Mouse (Mus musculus) CH12.LX (cell line): ENCODE measurements around the gene B3gnt5. TPM values are rescaled to one million over a fixed set of nuclear protein-coding genes. Genes with fewer than 3 reads are reported as not detected.
"Not testable (repeated sequence)": the region's sequence is repeated elsewhere in the genome, so short reads cannot be mapped to it uniquely, and the experiment has no call there.

ENCODE experiments used
- DNase-seq: peaks from one replicate; pipeline ENCODE4 v3.0.0-alpha.2; 2013; ENCODE audit errors: extremely low read depth
- H3K27ac ChIP-seq: 2 replicates; pipeline ENCODE4 v1.5.1; 2012; ENCODE audit warnings: low read depth, mild to moderate bottlenecking, control low read depth, moderate library complexity; ENCODE audit not compliant: insufficient read depth
- H3K27me3 ChIP-seq: replicated peaks from 2 replicates; pipeline ENCODE3; 2012; ENCODE audit warnings: inconsistent platforms
- H3K36me3 ChIP-seq, 2 experiments: replicated peaks in 1 of 2; 2 replicates each; pipeline versions ENCODE3 to v1.6.1; 2012; ENCODE audit warnings: inconsistent platforms in 1 of 2, low read length in 1 of 2, mild to moderate bottlenecking in 1 of 2, mixed read lengths in 1 of 2, moderate library complexity in 1 of 2; ENCODE audit not compliant: control insufficient read depth in 1 of 2, insufficient read depth in 1 of 2
- H3K4me1 ChIP-seq, 2 experiments: 2 replicates each; pipeline ENCODE4 v1.6.1; 2012; ENCODE audit warnings: inconsistent platforms in 1 of 2, moderate library complexity in 1 of 2; ENCODE audit not compliant: insufficient read depth in 2 of 2, control insufficient read depth in 1 of 2
- H3K4me2 ChIP-seq: 2 replicates; pipeline ENCODE4 v1.6.1; 2012; ENCODE audit warnings: low read depth, mild to moderate bottlenecking, control low read depth; ENCODE audit not compliant: poor library complexity, insufficient read depth, severe bottlenecking
- H3K4me3 ChIP-seq, 3 experiments: fragments of 150-350 bp in 1 of 3; sonication (generic) in 1 of 3; replicated peaks in 1 of 3; 2 replicates each; pipeline versions ENCODE3 to v1.5.1; 2011 to 2012; ENCODE audit warnings: low read depth in 2 of 3, low read length in 2 of 3, mild to moderate bottlenecking in 2 of 3, moderate library complexity in 2 of 3, control low read depth in 1 of 3, improper control_type of control experiment in 1 of 3, inconsistent platforms in 1 of 3, mixed read lengths in 1 of 3; ENCODE audit not compliant: poor library complexity in 1 of 3
- H3K79me2 ChIP-seq: replicated peaks from 2 replicates; pipeline ENCODE4 v1.6.1; 2012; ENCODE audit warnings: mild to moderate bottlenecking, moderate library complexity; ENCODE audit not compliant: control insufficient read depth, poor library complexity, insufficient read depth, severe bottlenecking; ENCODE audit errors: extremely low read depth
- H3K9ac ChIP-seq: 2 replicates; pipeline ENCODE4 v1.6.1; 2012; ENCODE audit warnings: low read depth, mild to moderate bottlenecking, control low read depth, moderate library complexity; ENCODE audit not compliant: insufficient read depth
- H3K9me3 ChIP-seq: replicated peaks from 2 replicates; pipeline ENCODE3; 2012; ENCODE audit warnings: low read length, inconsistent platforms, mixed read lengths
- BHLHE40 ChIP-seq: IDR thresholded peaks from 2 replicates; pipeline ENCODE4 v1.6.1; 2011; ENCODE audit warnings: mild to moderate bottlenecking, low read depth, low read length, improper control_type of control experiment
- CHD2 ChIP-seq: IDR thresholded peaks from 2 replicates; pipeline ENCODE4 v1.6.1; 2011; ENCODE audit warnings: low read length, improper control_type of control experiment
- CTCF ChIP-seq, 2 experiments: IDR thresholded peaks in 1 of 2; conservative IDR thresholded peaks in 1 of 2; 2 replicates each; pipeline ENCODE4 v1.5.1; 2011 to 2012; ENCODE audit warnings: low read depth in 2 of 2, low read length in 2 of 2, improper control_type of control experiment in 1 of 2, inconsistent platforms in 1 of 2, mild to moderate bottlenecking in 1 of 2, moderate library complexity in 1 of 2
- ELF1 ChIP-seq: IDR thresholded peaks from 2 replicates; pipeline ENCODE4 v1.6.1; 2014; ENCODE audit warnings: low read depth, mild to moderate bottlenecking, inconsistent platforms, low read length, improper control_type of control experiment
- EP300 ChIP-seq: IDR thresholded peaks from 2 replicates; pipeline ENCODE4 v1.6.1; 2011; ENCODE audit warnings: low read length, improper control_type of control experiment
- GABPA ChIP-seq: IDR thresholded peaks from 2 replicates; pipeline ENCODE4 v1.6.1; 2012; ENCODE audit warnings: low read depth, low read length, improper control_type of control experiment, inconsistent platforms; ENCODE audit not compliant: insufficient replicate concordance
- HCFC1 ChIP-seq: IDR thresholded peaks from 2 replicates; pipeline ENCODE4 v1.6.1; 2012; ENCODE audit warnings: low read depth, mild to moderate bottlenecking, inconsistent platforms, low read length, improper control_type of control experiment
- IRF4 ChIP-seq: IDR thresholded peaks from 2 replicates; pipeline ENCODE4 v1.6.1; 2014; ENCODE audit warnings: low read depth, mild to moderate bottlenecking, inconsistent platforms, low read length, improper control_type of control experiment
- JUN ChIP-seq: IDR thresholded peaks from 2 replicates; pipeline ENCODE4 v1.6.1; 2011; ENCODE audit warnings: low read depth, mild to moderate bottlenecking, low read length, improper control_type of control experiment, moderate library complexity; ENCODE audit not compliant: insufficient read depth
- JUND ChIP-seq: conservative IDR thresholded peaks from 2 replicates; pipeline ENCODE4 v1.6.1; 2011; ENCODE audit warnings: low read depth, low read length, improper control_type of control experiment
- KAT2A ChIP-seq: IDR thresholded peaks from 2 replicates; pipeline ENCODE4 v1.6.1; 2012; ENCODE audit warnings: low read length, improper control_type of control experiment, inconsistent platforms; ENCODE audit not compliant: insufficient replicate concordance
- MAZ ChIP-seq: IDR thresholded peaks from 2 replicates; pipeline ENCODE4 v1.6.1; 2012; ENCODE audit warnings: low read depth, mild to moderate bottlenecking, inconsistent platforms, low read length, improper control_type of control experiment, moderate library complexity
- MEF2A ChIP-seq: IDR thresholded peaks from 2 replicates; pipeline ENCODE4 v1.6.1; 2014; ENCODE audit warnings: low read depth, mild to moderate bottlenecking, inconsistent platforms, low read length, improper control_type of control experiment, borderline replicate concordance
- PAX5 ChIP-seq: IDR thresholded peaks from 2 replicates; pipeline ENCODE4 v1.6.1; 2012; ENCODE audit warnings: low read length, inconsistent platforms, mixed read lengths
- RAD21 ChIP-seq: IDR thresholded peaks from 2 replicates; pipeline ENCODE4 v1.6.1; 2011; ENCODE audit warnings: low read depth, mild to moderate bottlenecking, low read length, improper control_type of control experiment, moderate library complexity
- RCOR1 ChIP-seq: conservative IDR thresholded peaks from 2 replicates; pipeline ENCODE4 v1.6.1; 2012; ENCODE audit warnings: low read depth, mild to moderate bottlenecking, inconsistent platforms, low read length, improper control_type of control experiment
- SIN3A ChIP-seq: IDR thresholded peaks from 2 replicates; pipeline ENCODE4 v1.6.1; 2012; ENCODE audit warnings: low read length, improper control_type of control experiment, inconsistent platforms
- SMC3 ChIP-seq: IDR thresholded peaks from 2 replicates; pipeline ENCODE4 v1.6.1; 2011; ENCODE audit warnings: low read depth, low read length, improper control_type of control experiment
- UBTF ChIP-seq: IDR thresholded peaks from 2 replicates; pipeline ENCODE4 v1.6.1; 2012; ENCODE audit warnings: low read depth, mild to moderate bottlenecking, inconsistent platforms, low read length, improper control_type of control experiment, moderate library complexity
- USF2 ChIP-seq: conservative IDR thresholded peaks from 2 replicates; pipeline ENCODE4 v1.6.1; 2011; ENCODE audit warnings: low read depth, low read length, improper control_type of control experiment
- ZC3H11A ChIP-seq: IDR thresholded peaks from 2 replicates; pipeline ENCODE4 v1.6.1; 2012; ENCODE audit warnings: low read depth, mild to moderate bottlenecking, inconsistent platforms, low read length, improper control_type of control experiment
- ZNF384 ChIP-seq: IDR thresholded peaks from 2 replicates; pipeline ENCODE4 v1.6.1; 2012; ENCODE audit warnings: low read depth, low read length, improper control_type of control experiment, inconsistent platforms
- dilution Hi-C: fragments of 300-500 bp; cut with MboI; formaldehyde crosslinking; loops from 2 replicates; pipeline ENCODE4 v1.14.3; 2020; ENCODE audit warnings: low sequenced_read_pairs; ENCODE audit not compliant: extremely low pct_unique_long_range_greater_than_20kb, extremely low pct_ligation_motif_present
- in situ Hi-C: fragments of 300-500 bp; cut with MboI; formaldehyde crosslinking; loops from 3 replicates; pipeline ENCODE4 v1.14.3; 2019; ENCODE audit warnings: low sequenced_read_pairs, low pct_ligation_motif_present, low pct_unique_long_range_greater_than_20kb, mixed read lengths
- polyA plus RNA-seq: library from polyadenylated mRNA; unstranded; fragments of >175 nt; gene quantifications from 2 replicates; pipeline ENCODE4 v1.2.1, GENCODE M21; 2012; ENCODE audit warnings: low read depth; ENCODE audit not compliant: insufficient read length
- total RNA-seq, 2 experiments: library from RNA; depleted of rRNA; stranded (reverse); fragments of 300-350 nt in 1 of 2; fragments of >200 nt in 1 of 2; gene quantifications; 2 replicates each; pipeline ENCODE4 v1.2.3; 2012 to 2014

Gene B3gnt5
- total and polyA plus RNA-seq, 3 experiments, result 1.9 to 6.3 (median 3.4) TPM

- in situ Hi-C loops, result loop anchor here (5.0 to 25.0 kb wide), 2 partner anchors 118 to 713 kb away; partner anchors contain the start of gene Abcc5
- H3K9ac ChIP-seq, H3K4me1 ChIP-seq, H3K36me3 ChIP-seq, H3K27ac ChIP-seq, H3K4me2 ChIP-seq, H3K4me3 ChIP-seq, dilution Hi-C loops, H3K9me3 ChIP-seq, H3K27me3 ChIP-seq, H3K79me2 ChIP-seq: not testable (repeated sequence)
- DNase-seq, result peak; percentile 21
- peak; percentile 45; the same call in 1 of the 2 replicates for TF ChIP-seq JUND
- TF ChIP-seq ZC3H11A, result peak; percentile 85
- peak in 1 of 2 experiments; percentile 84; a peak in 2 of 4 replicates for TF ChIP-seq CTCF (conservative IDR thresholded peaks at IDR 0.05 in 1 of 2, IDR thresholded peaks at IDR 0.05 in 1 of 2; ENCODE audit: low read depth in 2 of 2, low read length in 2 of 2)
- peak; percentile 86 for TF ChIP-seq RAD21
- TF ChIP-seq SMC3, result peak; percentile 81
Observed at GRCm38 (mm10) chr16:19724139-19724538, 35.9 kb upstream of the B3gnt5 start.

GRCm38 (mm10) chr16:19732896-19733295 is 27.1 kb upstream of the B3gnt5 start:
- no peaks in the 10 kb centered on the region for H3K36me3 ChIP-seq
- H3K27me3 ChIP-seq, result no peaks in the 10 kb centered on the region
- TF ChIP-seq PAX5 (no peak), CHD2 (no peak), ELF1 (no peak), BHLHE40 (no peak), SIN3A (no peak), JUND (no peak), GABPA (no peak), ZNF384 (no peak), SMC3 (no peak), JUN (no peak), KAT2A (no peak), RAD21 (no peak), IRF4 (no peak), UBTF (no peak), RCOR1 (no peak), EP300 (no peak), MAZ (no peak), MEF2A (no peak), USF2 (no peak), HCFC1 (no peak)
- TF ChIP-seq, all 38 proteins: peak for 0
- Histone ChIP-seq H3K4me3 (no peak overlapping the region), H3K9ac (no peak overlapping the region), H3K4me1 (peaks cover 0 to 8% of the 10 kb centered on the region in 2 experiments; a peak in 2 of 4 replicates), H3K79me2 (no peaks in the 10 kb centered on the region), H3K4me2 (no peak overlapping the region), H3K9me3 (no peaks in the 10 kb centered on the region), H3K27ac (no peak overlapping the region)
- DNase-seq, result peak; percentile 40
- in situ Hi-C loops, result loop anchor here (25.0 kb wide), 1 partner anchor 354 kb away; the partner anchor contains the start of gene Klhl24
- dilution Hi-C loops, result no loop called here
